Mouse (Mus musculus): Measurements from ENCODE around the gene Zfp704. TPM values are rescaled to one million over a fixed set of nuclear protein-coding genes. Genes with fewer than 3 reads are reported as not detected.

The Zfp704 gene
- polyA plus RNA-seq (2014; fragmentation: Illumina TruSeq; extraction: RNeasy Lipid Tissue Mini Kit (QIAGEN cat#74804); ENCODE audit: insufficient read depth, low read depth, low replicate concordance), result 4.1 TPM

GRCm38 (mm10) chr3:9609581-9610341, at the start of gene Zfp704:
Zfp704 (minus strand) TSS chr3:9610085.

Measured in lung, adult 10 weeks (tissue).